Mouse (Mus musculus) stomach, postnatal 0 days (tissue): ENCODE data around the gene Cers3.

Experiments used
- CTCF ChIP-seq: IDR thresholded peaks from 2 replicates; pipeline ENCODE4 v1.5.1; 2016; ENCODE audit warnings: antibody characterized with exemption, low read depth, mild to moderate bottlenecking, moderate library complexity
- EP300 ChIP-seq: optimal IDR thresholded peaks from 2 replicates; pipeline ENCODE3; 2016; ENCODE audit warnings: antibody characterized with exemption

GRCm38 (mm10) chr7:66800784-66801183 lies 57.5 kb downstream of the Cers3 start:
- TF ChIP-seq CTCF (no peak), EP300 (no peak)
